Mouse (Mus musculus): ENCODE measurements around the gene Mthfsl. TPM values are rescaled to one million over a fixed set of nuclear protein-coding genes. Genes with fewer than 3 reads are reported as not detected.
A peak's percentile ranks its signal among the peaks of the same experiment; 100 is the strongest.
"Not testable (repeated sequence)": the region's sequence is repeated elsewhere in the genome, so short reads cannot be mapped to it uniquely, and the experiment has no call there.

The Mthfsl gene
- total RNA-seq, 1 experiment from 2014 or later = 37.2 TPM

DNA sequence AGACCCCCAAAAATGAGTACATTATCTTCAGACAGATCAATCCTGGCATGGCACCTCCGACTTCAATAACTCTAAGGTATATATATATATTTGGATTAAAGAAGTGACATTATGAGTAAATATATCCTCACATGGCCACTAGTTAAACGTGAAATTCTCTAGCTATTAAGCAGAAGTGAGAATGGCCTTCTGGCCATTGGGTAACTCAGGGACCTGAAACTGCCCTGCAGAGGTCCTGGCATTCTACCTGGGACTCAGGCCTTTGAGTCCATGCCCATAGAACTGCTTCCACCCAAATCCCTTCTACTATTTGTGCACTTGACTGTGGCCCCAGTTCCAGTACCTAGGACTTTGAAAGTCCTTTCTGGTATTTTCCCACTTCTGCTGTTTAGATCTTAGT lies 28.8 kb downstream of the Mthfsl start:
- not testable (repeated sequence) for DNase-seq

DNA sequence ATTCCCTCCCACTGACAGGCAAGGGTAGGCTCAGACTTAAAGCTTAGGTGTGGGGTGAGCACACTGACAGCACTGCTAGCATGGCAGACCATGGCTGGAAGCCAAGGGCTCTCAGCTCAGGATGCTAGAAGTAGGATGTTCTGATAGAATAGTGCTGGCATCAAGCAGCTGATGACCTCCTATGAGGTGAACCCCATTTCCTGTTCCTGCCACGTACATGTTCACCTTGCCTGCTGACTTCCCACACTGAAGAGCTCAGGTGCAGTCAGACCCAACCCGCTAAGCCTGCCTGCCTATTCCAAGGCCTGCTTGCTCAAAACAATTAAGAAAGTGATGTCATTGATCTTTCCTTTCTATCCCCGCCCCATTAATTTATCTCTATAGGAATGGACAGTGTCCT lies 30.6 kb downstream of the Mthfsl start:
- not testable (repeated sequence) for DNase-seq

DNA sequence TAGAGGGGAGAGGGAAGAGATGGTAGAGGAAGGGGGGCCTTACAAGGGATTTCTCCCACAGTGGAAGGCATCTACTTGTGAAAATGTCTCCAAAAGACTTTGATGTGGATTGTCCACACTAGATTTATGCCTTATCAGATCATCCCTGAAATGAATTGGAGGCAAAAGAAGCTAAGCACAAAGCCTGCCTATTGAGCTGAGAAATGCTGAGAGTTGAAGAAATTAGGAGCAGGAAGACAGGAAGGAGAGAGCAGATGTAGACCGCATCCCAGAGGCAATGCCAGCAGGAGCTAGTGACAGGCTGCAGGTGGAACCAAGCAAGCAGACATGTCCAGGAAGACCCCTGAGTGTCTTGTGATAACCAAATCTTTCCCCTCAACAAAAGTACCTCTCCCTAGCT lies 33.4 kb downstream of the Mthfsl start:
- DNase-seq = not testable (repeated sequence)

DNA sequence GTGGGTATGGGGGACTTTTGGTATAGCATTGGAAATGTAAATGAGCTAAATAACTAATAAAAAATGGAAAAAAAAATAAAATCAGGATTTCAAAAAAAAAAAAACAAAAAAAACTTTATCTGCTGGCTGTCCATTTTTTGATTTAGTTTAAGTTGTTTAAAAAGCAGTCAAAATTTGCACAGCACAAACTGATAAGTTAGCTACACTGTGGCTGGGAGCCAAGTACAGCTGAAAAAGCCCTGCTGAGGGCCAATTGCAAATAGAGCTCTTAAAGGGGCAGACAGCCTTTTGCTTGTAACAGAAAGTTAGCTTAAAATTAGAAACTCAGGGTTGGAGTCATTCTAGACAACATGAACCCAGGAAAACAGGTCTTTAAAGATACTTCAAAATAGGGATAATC lies 61.8 kb downstream of the Mthfsl start:
- peak; percentile 16 for DNase-seq

DNA sequence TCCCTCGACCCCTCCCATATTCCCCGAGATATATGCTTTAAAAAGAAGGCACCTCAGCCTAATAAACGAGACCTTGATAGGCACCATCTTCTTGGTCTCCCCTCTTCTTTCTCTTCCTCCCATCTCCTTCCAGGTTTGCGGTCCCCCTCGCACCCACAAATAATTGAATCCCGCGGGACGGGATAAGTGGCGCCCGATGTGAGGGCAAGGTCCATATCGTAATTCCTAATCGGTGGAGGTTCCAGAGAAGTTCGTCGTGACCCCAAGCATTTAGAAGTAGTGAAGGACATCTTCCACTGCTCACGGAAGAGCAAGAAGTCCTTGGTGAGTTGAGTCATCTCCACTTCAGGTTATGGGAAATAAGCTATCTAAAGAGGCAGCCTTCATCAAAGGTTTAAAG lies 69.4 kb downstream of the Mthfsl start:
- not testable (repeated sequence) for DNase-seq

Other genes with a start within 250 kb of the Mthfsl start
- 117 and 126 TPM in 2 replicates for gene Syncrip, start 237.7 kb downstream of the Mthfsl start, total RNA-seq (2021)
- 9.1 and 11.7 TPM in 2 replicates for gene Zfp949, start 172.3 kb downstream of the Mthfsl start, total RNA-seq (2021)
- 0.30 and 0.64 TPM in 2 replicates for gene Trim43a, start 139.4 kb downstream of the Mthfsl start, total RNA-seq (2021)
- 1.1 and 4.7 TPM in 2 replicates for gene Bcl2a1d, start 11.6 kb upstream of the Mthfsl start, total RNA-seq (2021)
- not detected in 2 replicates for gene Trim43c, start 118.9 kb upstream of the Mthfsl start, total RNA-seq (2021)
- 0.70 and 2.1 TPM in 2 replicates for gene Bcl2a1a, start 236.6 kb upstream of the Mthfsl start, total RNA-seq (2021)

Measured in adrenal gland, postnatal 14 days (tissue).